Mouse (Mus musculus) heart, postnatal 36 days (tissue): ENCODE data around the gene Ints14. TPM values are rescaled to one million over a fixed set of nuclear protein-coding genes. Genes with fewer than 3 reads are reported as not detected.
"Not testable (repeated sequence)": the region's sequence is repeated elsewhere in the genome, so short reads cannot be mapped to it uniquely, and the experiment has no call there.

Source experiments
- DNase-seq, 2 experiments: peaks; one replicate each; pipeline ENCODE4 v3.0.0; 2021 to 2022
- intact Hi-C: fragments of 180-260 bp; cut with DNase I; formaldehyde crosslinking; loops from one replicate; pipeline ENCODE4 v1.15.1; 2025
- total RNA-seq, 2 experiments: library from RNA; stranded (reverse); gene quantifications; 2 replicates each; pipeline ENCODE4 v1.2.3; 2021

Gene Ints14
- total RNA-seq, 2 experiments from 2014 or later: 15.9 to 16.0 TPM

DNA sequence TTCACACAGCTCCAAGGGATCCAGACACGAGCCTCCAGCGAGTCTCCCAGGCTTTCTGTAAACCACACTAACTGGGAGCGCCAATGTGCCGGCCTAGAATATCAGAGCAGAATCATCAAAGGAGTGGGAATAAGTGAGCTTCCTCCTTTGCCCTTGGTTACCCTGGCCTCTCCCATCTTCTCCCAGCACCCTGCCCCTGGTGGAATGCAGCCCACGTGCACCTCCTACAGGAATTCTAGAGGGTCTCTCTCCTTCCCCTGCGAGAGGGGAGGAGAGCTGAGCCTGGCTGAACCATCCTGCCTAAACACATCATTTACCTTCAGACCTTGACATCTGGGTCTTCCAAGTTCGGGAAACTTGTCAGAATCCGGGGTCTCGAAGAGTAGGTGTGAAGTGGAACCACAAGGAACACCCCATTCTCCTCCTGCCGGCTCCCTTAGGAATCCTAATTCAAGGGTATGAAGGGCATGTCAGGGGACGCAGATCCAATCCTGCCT, 9.5 kb upstream of the Ints14 start, which contains the start of gene Slc24a1:
Slc24a1 (minus strand) TSS at position 447 of the 497 bp plus-strand sequence.
- intact Hi-C loops: no loop called here
- DNase-seq: no peak

DNA sequence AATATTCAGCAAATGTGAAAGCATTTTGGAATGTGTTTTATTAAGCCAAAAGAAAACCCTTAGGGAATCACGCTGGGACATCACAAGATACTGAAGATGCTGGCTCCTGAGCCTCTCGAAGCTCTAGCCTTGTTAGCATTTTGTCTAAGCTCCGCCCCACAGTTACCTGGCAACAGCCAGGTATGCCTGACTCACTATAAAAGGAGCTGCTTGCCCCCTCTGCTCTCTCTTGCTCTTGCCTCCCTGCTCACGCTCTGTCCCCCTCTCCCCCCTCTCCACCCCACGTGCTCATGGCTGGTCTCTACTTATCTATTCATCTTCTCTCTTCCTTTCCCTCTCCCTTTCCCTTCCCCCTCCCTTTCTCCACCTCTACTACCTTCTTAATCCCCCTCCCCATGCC, 8.7 kb upstream of the Ints14 start:
- intact Hi-C loops: no loop called here
- DNase-seq: no peak

DNA sequence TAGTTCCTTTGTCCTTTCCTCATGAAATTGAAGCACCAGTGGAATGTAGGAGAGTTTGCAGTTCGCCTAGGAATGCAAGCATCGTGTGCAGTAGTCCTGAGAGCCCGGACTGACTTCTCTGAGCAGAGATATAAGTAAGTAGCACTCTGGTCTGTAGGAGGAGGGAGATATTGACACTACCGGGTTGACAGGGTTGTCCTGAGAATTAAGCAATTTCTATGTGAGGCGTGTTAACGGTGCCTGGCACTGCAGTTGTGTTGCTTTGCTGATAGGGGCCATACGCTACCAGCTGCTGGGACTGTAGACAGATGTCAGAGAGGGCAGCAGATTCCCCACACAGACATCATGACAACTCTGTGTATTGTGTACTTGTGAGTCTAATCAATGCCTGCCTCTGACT, 7.5 kb upstream of the Ints14 start:
- intact Hi-C loops: no loop called here
- no peak for DNase-seq

DNA sequence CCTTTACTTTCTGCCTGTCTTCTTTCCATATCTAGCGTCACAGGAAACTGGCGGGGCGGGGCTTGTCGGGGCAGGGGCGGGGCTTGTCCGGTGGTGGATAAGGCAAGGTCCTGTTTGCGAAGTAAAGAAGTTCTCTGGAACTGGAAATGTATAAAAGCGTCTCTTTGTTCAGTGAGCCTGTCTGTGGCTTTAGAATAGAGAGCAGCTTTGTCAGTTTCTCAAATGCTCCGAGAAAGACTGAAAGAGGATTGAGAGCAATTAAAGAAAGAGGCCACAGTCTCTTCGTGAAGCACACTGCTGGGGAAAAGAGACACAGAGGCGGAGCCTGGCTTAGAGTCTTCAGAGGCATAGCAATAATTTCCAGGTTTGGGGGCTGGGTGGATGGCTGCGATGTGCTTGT, 4.4 kb upstream of the Ints14 start:
- intact Hi-C loops: no loop called here
- no peak for DNase-seq

- DNase-seq: no peak
- intact Hi-C loops: no loop called here
These were observed 3.4 kb upstream of the Ints14 start for GRCm38 (mm10) chr9:64957276-64957675.

DNA sequence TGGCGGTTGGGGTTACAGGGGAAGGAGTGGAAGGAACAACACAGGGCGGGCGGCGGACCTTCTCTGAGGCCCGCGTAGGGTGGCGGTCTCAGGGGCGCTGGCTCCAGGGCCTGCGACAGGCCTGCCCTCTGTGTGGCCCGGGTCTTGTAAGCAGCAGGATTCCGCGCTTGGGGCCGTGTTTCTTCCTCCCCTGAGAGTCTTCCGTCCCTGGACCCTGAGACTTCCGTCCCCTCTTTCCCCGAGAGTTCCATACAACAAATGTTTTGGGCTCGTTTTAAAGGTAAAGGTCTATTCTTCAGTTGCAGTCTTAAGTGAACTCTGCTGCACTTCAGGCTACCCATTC, 244 bp downstream of the Ints14 start:
- intact Hi-C loops: loop anchor here (2.0 kb wide), 2 partner anchors 182 to 620 kb away; partner anchors contain the start of gene Dis3l
- no peak for DNase-seq

DNA sequence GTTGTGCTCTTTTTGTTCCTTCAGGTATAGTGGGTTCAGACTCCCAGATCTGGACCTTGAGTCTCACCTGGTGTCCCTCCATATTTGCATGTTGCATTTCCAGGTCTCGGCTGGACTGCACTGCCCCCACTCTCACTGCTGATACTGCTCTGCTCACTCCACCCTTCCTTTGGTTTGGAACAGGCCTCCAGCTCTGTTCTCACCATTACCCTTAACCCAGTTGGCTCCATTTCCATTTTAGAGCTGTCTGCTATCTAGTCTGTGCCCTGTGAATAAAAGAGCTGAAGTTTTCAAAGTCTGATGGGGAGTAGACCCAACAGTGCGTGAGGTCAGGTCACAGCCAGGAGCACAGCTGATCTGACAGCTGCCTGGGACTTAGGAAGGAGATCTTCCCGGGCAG, 19.8 kb downstream of the Ints14 start:
- DNase-seq: no peak
- intact Hi-C loops: no loop called here

DNA sequence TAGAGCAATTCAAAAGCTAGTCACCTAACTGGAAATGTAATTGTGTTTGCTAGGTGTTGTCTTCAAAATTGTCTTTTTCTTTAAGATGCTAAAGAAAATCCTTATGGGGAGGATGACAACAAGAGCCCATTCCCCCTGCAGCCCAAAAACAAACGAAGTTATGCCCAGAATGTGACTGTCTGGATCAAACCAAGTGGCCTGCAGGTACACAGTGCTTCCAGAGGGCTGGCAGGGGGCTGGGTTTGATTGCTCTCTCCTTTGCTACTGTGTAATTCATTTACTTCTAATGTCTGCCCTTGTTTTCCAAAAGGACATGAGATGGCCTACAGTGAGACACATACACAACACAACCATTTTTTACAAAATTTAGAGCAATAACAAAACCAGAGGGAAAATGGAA, 21.2 kb downstream of the Ints14 start:
- intact Hi-C loops: no loop called here
- no peak for DNase-seq

- intact Hi-C loops: no loop called here
- no peak for DNase-seq
These were observed 24.5 kb downstream of the Ints14 start for GRCm38 (mm10) chr9:64985037-64985794.

DNA sequence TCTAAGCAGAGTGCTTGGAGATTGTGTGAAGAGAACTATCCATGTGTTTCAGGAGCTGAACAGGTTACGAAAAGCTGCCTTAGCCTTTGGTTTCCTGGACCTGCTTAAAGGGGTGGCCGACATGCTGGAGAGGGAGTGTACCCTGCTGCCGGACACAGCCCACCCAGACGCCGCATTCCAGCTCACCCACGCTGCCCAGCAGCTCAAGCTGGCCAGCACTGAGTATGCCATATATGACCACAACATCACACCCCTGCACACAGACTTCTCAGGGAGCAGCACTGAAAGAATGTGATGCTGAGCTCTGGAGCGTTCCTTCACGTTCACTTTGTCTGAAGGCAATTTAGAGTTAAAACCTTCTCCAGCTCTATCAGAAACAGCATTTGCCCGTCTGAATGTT, 25.1 kb downstream of the Ints14 start:
- intact Hi-C loops: no loop called here
- no peak for DNase-seq

DNA sequence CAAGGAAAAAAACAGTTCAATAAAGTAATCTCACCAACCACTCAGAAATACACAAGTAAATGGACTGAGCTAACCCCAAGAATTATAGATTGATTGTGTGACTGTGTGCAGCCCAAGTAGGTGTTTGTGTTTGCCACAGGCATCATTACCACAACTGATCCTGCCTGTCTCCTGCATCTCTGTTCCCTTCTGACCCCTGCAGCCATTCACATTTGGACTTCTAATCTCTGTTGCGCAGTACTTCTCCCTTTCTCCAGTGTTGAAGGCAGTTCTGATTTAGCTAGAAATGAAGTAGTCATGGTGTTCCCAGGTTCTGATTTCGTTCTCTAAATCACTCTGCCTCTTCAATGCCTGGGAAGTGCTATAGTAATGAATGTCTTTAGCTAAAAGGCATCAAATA, 26.9 kb downstream of the Ints14 start:
- intact Hi-C loops: no loop called here
- no peak for DNase-seq

- intact Hi-C loops: no loop called here
These were observed 27.7 kb downstream of the Ints14 start for GRCm38 (mm10) chr9:64988443-64988842.

GRCm38 (mm10) chr9:64990291-64990690, 29.6 kb downstream of the Ints14 start:
- DNase-seq: no peak
- intact Hi-C loops: no loop called here

More at GRCm38 (mm10) chr9:64988443-64988842, 27.7 kb downstream of the Ints14 start:
- no peak for DNase-seq

- DNase-seq, intact Hi-C loops: not testable (repeated sequence)
These were observed 34.8 kb downstream of the Ints14 start for GRCm38 (mm10) chr9:64995464-64995863.

DNA sequence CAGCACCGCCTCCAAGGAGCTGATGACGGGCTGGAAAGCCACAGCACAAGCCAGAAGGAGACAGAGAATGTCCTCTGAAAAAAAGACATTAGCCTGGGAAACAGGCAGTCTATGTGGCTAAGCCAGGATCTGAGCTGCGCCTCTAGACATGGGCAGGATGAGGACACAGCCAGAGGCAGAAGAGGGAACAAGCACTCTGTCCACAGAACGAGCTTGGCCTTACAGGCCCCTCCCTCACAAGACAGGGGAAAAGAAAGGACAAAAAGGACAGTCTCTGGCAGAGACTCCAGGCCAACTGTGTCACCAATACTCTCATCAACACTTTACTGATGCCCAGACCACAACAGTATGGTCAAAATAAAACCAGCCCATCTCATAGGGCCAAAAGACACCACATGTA, 40.8 kb downstream of the Ints14 start:
- no peak for DNase-seq
- intact Hi-C loops: no loop called here

GRCm38 (mm10) chr9:65005737-65006136, 45.0 kb downstream of the Ints14 start:
- no peak for DNase-seq
- intact Hi-C loops: no loop called here

GRCm38 (mm10) chr9:65010632-65011031, 49.9 kb downstream of the Ints14 start:
- no peak for DNase-seq
- intact Hi-C loops: no loop called here

DNA sequence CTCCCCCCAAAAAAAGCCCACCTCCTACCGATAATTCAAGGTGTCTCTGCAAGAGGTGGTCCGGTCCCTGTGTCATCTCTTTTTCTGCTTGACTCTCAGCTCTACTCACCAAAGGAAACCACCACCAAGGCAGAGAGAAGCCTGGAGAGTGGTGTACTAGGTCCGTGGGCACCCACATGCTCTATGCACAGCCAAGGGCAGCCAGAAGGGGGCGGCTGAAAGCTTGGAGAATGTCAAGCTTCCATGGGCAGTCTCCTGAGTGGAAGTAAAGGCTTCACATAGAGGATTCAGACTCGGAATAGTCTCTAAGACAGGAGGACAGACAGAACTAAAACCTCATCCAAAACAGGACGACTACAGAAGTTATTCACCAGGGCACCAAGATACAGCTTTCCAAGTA, 50.6 kb downstream of the Ints14 start:
- intact Hi-C loops: no loop called here
- peak in 1 of 2 experiments; percentile 27 for DNase-seq

DNA sequence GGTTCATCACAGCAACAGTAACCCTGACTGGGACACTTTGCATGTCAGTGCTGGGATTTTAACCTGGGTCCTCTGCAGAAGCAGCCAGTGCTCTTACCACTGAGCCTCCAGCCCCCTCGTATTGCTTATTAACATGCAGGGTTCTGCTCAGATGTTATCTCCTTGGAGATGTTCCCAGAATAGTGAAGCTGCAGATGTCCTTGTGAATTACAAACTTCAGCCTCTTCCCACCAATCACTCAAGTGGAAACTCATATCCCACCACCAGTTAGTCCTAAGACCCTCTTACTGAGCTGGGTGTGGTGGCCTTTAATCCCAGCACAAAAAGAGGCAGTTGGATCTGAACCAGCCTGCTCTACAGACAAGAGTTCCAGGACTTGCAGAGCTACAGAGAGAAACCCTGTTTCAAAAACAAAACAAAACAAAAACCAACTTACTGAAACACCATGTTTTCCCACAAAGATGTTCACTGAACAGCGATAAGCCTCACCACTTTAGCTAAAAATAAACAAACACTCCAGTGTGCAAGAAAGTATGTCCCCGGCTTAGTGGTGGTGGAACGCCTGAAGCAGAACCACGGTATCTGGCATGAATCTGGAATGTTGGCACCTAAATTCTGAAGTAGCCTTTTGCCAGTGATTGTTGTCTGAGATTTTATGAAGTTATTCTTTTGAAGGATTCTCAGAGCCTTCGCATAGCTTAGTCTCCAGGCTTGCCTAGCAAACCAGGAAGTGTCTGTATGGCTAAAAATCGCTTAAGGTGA, 54.9 kb downstream of the Ints14 start:
- DNase-seq: no peak
- intact Hi-C loops: no loop called here

DNA sequence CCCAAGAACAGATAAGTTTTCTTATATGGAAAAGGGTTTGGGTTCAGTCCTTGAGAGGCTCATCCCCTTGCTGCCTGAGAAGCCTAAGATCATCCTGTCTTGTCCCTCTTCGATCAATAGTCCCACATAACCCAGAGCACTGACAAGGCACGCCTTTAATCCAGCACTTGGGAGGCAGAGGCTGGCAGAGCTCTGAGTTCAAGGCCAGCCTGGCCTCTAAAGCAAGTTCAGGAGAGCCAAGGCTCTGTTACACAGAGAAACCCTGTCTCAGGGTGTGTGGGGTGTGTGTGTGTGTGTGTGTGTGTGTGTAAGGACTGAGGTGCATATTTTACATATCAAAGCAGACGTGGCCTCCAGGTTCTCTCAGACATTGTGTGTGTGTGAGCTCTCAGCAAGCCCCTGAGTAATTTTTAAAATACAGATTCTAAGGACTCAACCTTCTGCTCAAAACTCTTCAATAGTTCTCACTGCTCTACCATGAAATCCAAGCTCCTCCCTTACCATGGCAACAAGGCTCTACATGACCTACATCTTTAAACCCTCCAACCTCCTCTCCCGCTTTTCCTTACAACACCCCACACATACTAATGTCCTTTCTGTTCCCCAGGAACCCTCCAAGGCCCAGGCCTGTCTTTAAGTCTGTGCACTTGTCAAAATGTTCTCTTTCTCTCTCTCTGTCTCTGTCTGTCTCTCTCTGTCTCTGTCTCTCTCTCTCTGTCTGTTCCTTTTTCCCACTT, 55.7 kb downstream of the Ints14 start:
- no peak for DNase-seq
- intact Hi-C loops: no loop called here
